Mouse (Mus musculus) embryonic facial prominence, embryonic 12.5 days (tissue): ENCODE measurements around the gene Tmem198. TPM values are rescaled to one million over a fixed set of nuclear protein-coding genes. Genes with fewer than 3 reads are reported as not detected.

ENCODE experiments used
- ATAC-seq: fragments of 200-750 bp; cut with Nextera tagmentation; 2 replicates; pipeline ENCODE4 v1.8.0; 2017; ENCODE audit not compliant: insufficient number of reproducible peaks, insufficient read depth, low FRiP score, low TSS enrichment
- H3K27ac ChIP-seq: fragments of 300-500 bp; sonication (generic); 2 replicates; pipeline ENCODE4 v1.5.1; 2016; ENCODE audit warnings: mild to moderate bottlenecking
- H3K27me3 ChIP-seq: fragments of 300-500 bp; sonication (generic); 2 replicates; pipeline ENCODE4 v1.6.1; 2016; ENCODE audit warnings: mild to moderate bottlenecking, moderate library complexity
- H3K36me3 ChIP-seq: fragments of 300-500 bp; sonication (generic); 2 replicates; pipeline ENCODE4 v1.6.1; 2016; ENCODE audit warnings: mild to moderate bottlenecking
- H3K4me1 ChIP-seq: fragments of 300-500 bp; sonication (generic); 2 replicates; pipeline ENCODE4 v1.6.1; 2016
- H3K4me2 ChIP-seq: fragments of 300-500 bp; sonication (generic); replicated peaks from 2 replicates; pipeline ENCODE4 v1.6.1; 2016; ENCODE audit warnings: mild to moderate bottlenecking, moderate library complexity
- H3K4me3 ChIP-seq: fragments of 300-500 bp; sonication (generic); 2 replicates; pipeline ENCODE4 v1.5.1; 2016; ENCODE audit warnings: mild to moderate bottlenecking
- H3K9ac ChIP-seq: fragments of 300-500 bp; sonication (generic); 2 replicates; pipeline ENCODE4 v1.6.1; 2016; ENCODE audit warnings: mild to moderate bottlenecking, moderate library complexity
- H3K9me3 ChIP-seq: fragments of 300-500 bp; sonication (generic); 2 replicates; pipeline ENCODE4 v1.6.1; 2016; ENCODE audit warnings: mild to moderate bottlenecking, moderate library complexity
- WGBS: fragments of 180-500 bp; shearing (Covaris S2); methylation state at CpG from one replicate; pipeline ENCODE4 v1.1.7; 2016; 5-methylcytosine and 5-hydroxymethylcytosine counted together
- polyA plus RNA-seq: library from polyadenylated mRNA; unstranded; fragments of >200 nt; fragmentation: Nextera tagmentation; extraction: Ambion mirVana; gene quantifications from 2 replicates; pipeline ENCODE4 v1.2.1, GENCODE M21; 2016

Gene Tmem198
- polyA plus RNA-seq, 1 experiment from 2014 or later, result 2.5 TPM

DNA sequence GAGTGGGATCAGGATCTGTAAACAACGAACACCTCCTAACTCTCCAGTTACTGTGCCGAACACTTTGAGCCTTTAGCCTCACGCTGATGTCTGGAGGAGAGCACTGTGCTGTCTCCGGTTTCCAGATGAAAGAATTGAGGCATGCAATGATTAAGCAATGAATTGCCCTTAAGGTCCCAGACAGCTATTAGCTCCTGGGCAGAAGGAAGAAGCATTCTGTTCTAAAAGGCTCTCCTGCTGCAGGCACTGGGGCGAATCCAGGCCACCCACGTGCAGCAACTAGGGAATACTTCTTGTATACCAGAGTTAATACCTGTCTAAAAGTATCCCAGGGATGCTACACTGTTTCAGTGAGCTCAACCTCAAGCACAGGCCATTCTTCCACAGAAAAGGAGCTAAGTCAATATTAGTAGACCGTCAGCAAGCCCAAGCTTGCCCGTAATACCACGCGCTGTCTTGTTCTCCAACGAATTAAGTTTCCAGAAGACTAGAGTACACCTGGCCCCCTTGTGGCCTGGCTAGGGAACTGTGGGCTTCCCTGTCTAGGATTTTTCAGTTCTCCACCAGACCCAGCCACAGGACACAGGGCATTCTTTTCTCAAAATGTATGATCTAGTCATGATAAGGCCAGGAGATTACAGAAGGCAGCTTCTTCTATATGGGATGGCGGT lies 15.7 kb downstream of the Tmem198 start:
- H3K4me2 ChIP-seq, result no peak overlapping the region
- peaks cover 72% of the 10 kb centered on the region for H3K36me3 ChIP-seq
- 49% methylated on average over 12 of the region's 12 CpGs for WGBS
- 0 out of 2 replicates have a peak overlapping the region, but pooled peaks have one; percentile 18 for H3K27ac ChIP-seq
- H3K27me3 ChIP-seq, result peaks cover 11% of the 10 kb centered on the region; the same call in 1 of the 2 replicates
- ATAC-seq, result no peak
- no peaks in the 10 kb centered on the region for H3K4me1 ChIP-seq
- no peaks in the 10 kb centered on the region for H3K9me3 ChIP-seq
- H3K9ac ChIP-seq, result no peak overlapping the region
- no peak overlapping the region for H3K4me3 ChIP-seq

DNA sequence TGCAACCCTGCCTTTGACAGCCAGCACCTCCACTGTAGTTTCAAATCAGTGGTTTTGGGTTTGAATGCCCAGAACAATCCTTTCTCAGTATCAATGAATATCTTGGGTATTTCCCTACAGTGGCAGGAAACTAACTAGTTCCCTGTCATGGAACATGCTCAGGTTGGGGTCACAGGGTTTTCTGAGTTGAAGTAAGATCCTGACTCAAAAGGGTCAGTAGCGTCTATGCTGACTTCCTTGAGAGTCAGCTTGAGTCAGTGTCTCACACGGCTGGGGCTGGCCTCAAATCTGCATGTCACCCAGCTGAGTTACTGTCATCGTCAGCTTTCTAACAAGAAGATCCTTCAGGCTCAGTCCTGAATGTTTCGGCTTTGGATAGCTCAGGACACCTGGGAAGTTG lies 19.6 kb downstream of the Tmem198 start:
- Histone ChIP-seq H3K27me3 (no peaks in the 10 kb centered on the region), H3K27ac (no peak overlapping the region), H3K4me2 (no peak overlapping the region), H3K9ac (no peak overlapping the region), H3K4me1 (peaks cover 3% of the 10 kb centered on the region; the same call in 1 of the 2 replicates), H3K36me3 (peaks cover 78% of the 10 kb centered on the region), H3K9me3 (no peaks in the 10 kb centered on the region), H3K4me3 (no peak overlapping the region)
- ATAC-seq, result no peak
- 86% methylated on average over 4 of the region's 4 CpGs for WGBS

DNA sequence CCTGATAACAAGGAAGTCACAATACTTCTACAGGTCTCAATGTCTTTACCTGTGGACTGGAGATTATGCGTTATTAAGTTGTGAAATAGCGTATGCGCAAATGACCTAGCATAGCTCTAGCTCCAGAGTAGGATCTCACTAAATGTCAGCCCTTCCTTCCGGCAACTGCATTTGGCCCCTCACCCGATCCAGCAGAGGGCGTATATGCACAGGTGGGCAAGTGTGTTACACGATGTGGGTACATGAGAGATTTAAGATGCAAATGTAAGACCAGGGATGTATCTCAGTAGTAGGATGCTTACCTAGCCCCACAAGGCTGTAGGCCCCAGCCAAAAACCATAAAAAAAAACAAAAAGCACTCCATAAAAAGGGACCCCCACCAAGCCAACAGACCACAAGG lies 20.1 kb downstream of the Tmem198 start:
- ATAC-seq, result no peak
- WGBS, result 82% methylated on average over 7 of the region's 7 CpGs
- peaks cover 78% of the 10 kb centered on the region for H3K36me3 ChIP-seq
- no peak overlapping the region for H3K4me3 ChIP-seq
- H3K27ac ChIP-seq, result no peak overlapping the region
- no peak overlapping the region for H3K4me2 ChIP-seq
- no peak overlapping the region for H3K9ac ChIP-seq
- H3K9me3 ChIP-seq, result no peaks in the 10 kb centered on the region
- H3K27me3 ChIP-seq, result no peaks in the 10 kb centered on the region
- peaks cover 9% of the 10 kb centered on the region for H3K4me1 ChIP-seq

DNA sequence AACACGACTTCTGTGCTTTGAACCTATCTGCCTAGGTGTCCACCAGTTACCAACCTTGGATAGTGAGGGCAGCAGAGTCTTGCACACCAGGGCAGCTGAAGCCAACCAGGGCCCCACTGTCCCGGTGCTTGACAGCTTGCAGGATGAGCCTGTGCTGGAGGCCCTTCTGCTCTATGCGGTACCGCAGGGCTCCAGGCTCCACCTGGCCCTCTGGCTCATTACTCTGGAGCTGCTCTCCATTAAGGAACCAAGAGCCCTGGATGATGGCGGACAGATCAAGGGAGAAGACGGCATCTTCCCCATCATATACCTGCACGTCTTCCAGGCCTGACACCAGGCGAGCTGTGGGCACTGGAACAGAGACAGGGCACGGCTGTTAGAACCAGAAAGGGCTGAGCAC lies 22.6 kb downstream of the Tmem198 start:
- no peak for ATAC-seq
- no peak overlapping the region for H3K4me3 ChIP-seq
- H3K9ac ChIP-seq, result no peak overlapping the region
- 94% methylated on average over 9 of the region's 9 CpGs for WGBS
- H3K9me3 ChIP-seq, result no peaks in the 10 kb centered on the region
- no peak overlapping the region for H3K27ac ChIP-seq
- no peak overlapping the region for H3K4me2 ChIP-seq
- peaks cover 21% of the 10 kb centered on the region for H3K4me1 ChIP-seq
- no peaks in the 10 kb centered on the region for H3K27me3 ChIP-seq
- peaks cover 66% of the 10 kb centered on the region for H3K36me3 ChIP-seq

DNA sequence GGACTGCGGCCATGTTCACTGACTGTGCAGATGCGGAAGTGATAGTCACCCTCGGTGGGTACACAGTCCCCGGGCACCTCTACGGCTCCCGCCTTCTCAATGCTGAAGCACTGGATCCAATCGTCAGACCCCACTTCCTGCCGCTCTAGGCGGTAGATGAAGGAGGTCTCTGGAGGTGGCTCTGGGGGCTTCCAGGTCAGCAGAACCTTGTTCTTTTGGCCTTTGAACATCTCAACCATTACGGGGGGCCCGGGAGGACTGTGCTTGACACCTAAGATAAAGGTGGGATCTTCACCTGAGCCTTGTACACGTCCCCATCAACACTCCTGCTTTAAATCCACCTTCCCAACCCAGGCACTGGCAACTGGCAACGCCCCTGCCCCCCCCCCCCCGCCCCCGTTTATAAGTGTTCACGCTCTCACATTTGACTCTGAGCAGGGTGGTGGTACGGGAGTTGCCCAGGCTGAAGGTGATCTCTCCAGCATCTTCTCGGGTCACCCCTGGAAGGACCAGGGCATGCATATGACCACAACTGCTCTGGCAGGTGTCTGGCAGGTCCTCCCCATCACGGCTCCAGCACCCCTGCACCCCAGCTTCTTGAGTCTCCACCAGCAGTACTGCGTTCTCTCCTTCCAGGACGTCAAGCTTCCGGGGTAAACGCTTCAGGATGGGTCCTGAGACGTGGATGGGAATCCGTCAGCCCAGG lies 23.8 kb downstream of the Tmem198 start:
- no peak overlapping the region for H3K27ac ChIP-seq
- no peaks in the 10 kb centered on the region for H3K9me3 ChIP-seq
- no peaks in the 10 kb centered on the region for H3K27me3 ChIP-seq
- 85% methylated on average over 25 of the region's 25 CpGs for WGBS
- no peak for ATAC-seq
- peaks cover 28% of the 10 kb centered on the region for H3K4me1 ChIP-seq
- no peak overlapping the region for H3K4me2 ChIP-seq
- H3K36me3 ChIP-seq, result peaks cover 55% of the 10 kb centered on the region
- H3K9ac ChIP-seq, result no peak overlapping the region
- no peak overlapping the region for H3K4me3 ChIP-seq

DNA sequence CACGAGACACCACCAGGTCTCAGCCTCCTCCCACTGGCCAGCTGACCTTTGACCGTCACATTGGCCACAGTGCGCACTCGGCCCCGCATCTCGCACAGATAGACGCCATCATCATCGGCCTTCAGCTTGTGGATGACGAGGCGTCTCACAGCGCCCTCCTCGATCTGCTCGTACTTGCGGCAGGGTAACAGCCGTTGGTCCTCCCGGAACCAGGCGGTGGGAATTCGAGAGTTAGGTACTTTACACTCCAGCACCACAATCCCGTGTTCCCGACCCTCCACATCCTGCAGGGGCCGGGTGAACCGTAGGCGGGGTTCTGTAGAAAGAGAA lies 24.3 kb downstream of the Tmem198 start:
- Histone ChIP-seq H3K4me2 (0 out of 2 replicates have a peak overlapping the region, but pooled peaks have one; percentile 93), H3K9ac (0 out of 2 replicates have a peak overlapping the region, but pooled peaks have one; percentile 5), H3K4me1 (peaks cover 28% of the 10 kb centered on the region), H3K27me3 (no peaks in the 10 kb centered on the region), H3K4me3 (0 out of 2 replicates have a peak overlapping the region, but pooled peaks have one; percentile 87), H3K36me3 (peaks cover 50% of the 10 kb centered on the region), H3K27ac (no peak overlapping the region), H3K9me3 (no peaks in the 10 kb centered on the region)
- no peak for ATAC-seq
- 67% methylated on average over 23 of the region's 23 CpGs for WGBS

DNA sequence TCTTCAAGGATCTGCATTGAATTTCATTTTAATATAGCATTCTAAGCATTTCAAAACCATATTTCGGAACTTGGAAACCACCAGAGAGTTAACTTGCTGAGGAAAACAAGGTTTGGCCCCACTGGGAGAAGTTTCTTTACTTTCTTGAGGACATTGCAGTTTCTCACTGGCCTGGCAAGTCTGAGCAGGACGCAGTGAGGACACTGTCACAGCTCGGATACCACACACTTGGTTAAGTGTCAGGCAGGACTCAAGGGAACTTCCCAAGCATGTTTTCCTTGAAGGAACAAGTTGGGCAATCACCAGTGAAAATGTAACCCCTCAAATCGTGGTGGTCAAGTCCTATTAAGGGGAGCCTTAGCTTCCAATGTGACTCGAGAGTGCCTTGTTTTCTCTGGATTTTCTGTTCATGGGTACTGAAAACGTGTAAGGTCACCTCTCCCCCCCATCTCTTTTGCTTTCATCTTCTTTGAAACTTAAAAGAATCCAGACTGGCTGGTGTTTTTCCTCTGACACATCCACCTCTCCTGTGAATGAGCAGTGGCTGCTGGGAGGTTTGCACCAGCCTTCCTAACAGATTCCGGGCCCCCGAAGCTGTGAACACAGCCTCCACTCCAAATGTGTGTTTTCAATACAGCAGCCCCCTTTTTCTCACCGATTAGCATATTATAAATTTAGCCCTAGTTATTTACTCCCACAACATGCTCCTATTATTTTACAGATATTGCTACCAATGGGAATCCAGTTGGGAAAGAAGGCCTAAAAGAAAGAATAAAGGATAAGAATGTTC lies 25.1 kb downstream of the Tmem198 start:
- H3K27ac ChIP-seq, result no peak overlapping the region
- WGBS, result 53% methylated on average over 9 of the region's 9 CpGs
- no peaks in the 10 kb centered on the region for H3K9me3 ChIP-seq
- peak overlapping the region; percentile 95; the same call in 1 of the 2 replicates for H3K9ac ChIP-seq
- ATAC-seq, result no peak
- H3K4me3 ChIP-seq, result peak overlapping the region; percentile 87
- peak overlapping the region; percentile 93 for H3K4me2 ChIP-seq
- H3K27me3 ChIP-seq, result no peaks in the 10 kb centered on the region
- peaks cover 28% of the 10 kb centered on the region for H3K4me1 ChIP-seq
- H3K36me3 ChIP-seq, result peaks cover 41% of the 10 kb centered on the region

DNA sequence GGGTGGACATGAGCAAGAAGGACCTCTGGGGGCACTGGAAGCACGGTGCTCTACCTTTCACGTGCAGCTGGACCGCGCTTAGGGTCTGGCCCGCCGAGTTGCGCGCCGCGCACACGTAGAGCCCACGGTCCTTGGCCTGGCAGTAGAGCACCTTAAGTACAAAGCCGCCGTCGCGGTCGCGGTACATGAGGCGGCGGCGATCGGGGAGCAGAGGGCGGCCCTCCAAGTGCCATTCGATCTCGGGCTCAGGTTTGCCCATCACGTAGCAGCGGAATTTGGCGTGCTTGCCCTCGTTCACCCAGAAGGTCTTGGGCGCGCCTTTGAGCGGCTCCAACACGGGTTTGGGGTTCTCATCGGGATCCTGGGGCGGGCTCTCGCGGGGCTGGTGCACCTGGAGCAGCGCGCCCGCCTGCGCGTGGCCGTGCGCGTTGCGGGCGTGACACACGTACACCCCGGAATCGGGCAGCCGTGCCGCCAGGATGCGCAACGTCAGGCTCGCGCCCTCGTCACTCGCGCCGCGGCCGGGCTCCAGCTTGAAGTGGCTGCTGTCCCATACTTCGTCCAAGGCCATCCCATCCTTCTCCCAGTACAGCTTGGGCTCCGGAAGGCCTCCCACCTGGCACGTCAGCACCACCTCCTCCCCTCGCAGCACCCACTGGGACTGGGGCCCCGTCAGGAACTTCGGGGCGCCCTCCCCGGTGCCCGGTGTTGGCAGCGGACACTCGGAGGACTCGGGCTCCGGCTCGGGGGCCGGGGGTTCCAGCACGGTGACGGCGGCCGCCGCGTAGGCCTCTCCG lies 26.0 kb downstream of the Tmem198 start:
- under 1% methylated on average over 84 of the region's 84 CpGs for WGBS
- Histone ChIP-seq H3K9me3 (no peaks in the 10 kb centered on the region), H3K27me3 (no peaks in the 10 kb centered on the region), H3K9ac (peak overlapping the region; percentile 95), H3K4me1 (peaks cover 28% of the 10 kb centered on the region), H3K36me3 (peaks cover 32% of the 10 kb centered on the region), H3K4me2 (peak overlapping the region; percentile 93), H3K4me3 (peak overlapping the region; percentile 87), H3K27ac (peak overlapping the region; percentile 97)
- peak; percentile 24; the same call in 1 of the 2 replicates for ATAC-seq

DNA sequence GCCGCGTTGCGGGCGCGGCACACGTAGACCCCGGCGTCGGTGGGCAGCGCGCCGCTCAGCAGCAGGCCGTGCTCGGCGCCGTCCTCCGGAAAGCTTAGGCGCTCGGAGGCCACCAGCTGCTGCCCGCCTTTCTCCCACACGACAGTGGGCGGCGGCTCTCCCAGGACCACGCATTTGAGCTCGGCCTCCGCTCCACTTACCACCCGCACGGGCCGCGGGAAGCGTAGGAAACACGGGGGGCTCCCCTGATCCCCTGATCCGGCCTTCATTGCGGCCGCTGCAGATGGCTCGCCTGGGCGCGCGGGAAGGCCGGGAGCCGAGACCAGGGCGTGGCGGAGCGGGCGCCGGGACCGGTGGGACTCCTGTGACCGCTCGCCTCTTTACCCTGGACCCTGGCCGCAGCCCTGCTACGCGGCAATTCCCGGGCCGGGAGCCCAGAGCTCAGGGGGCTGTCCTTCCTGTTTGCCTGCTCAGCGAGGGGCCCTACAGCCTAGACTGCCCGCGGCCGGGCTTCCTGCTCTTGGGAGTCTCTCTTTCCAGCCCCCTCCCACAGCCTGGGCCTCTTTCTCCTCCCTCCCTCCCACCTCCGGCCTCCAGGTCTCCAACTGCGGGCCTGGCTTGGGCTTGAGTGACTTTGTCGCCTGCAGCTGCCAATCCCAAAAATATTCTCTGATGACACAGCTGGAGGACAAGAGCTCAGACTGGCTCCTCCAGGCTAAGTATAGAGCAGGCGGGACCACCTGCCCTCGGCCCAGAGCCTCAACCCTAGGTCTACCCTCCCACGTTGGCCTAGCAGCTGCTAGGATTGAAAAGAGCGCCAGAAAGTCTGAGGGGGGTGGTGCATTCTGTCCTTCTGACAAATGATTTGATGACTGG lies 26.9 kb downstream of the Tmem198 start, which contains the start of gene Obsl1:
Obsl1 (minus strand) TSS at position 497 of the 876 bp plus-strand sequence.
- H3K27me3 ChIP-seq, result no peaks in the 10 kb centered on the region

DNA sequence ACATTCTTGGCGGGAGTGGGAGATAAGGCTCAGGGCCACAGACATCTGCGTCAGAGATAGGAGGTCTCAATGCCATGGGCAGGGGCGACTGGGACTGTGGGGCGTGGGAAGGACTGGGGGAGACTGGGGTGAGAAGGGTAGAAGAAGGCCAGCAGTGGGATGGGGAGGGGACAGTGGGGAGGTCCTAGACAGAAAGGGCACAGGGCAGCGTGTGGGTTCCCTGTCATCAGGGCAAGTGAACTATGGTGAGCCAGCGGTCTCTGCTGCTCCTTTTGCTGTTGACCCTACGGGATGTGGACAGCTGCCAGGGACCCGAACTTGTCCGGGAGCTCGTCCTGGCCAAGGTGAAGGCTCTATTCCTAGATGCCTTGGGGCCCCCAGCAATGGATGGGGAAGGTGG lies 27.7 kb downstream of the Tmem198 start, which contains the start of gene Inha:
Inha (plus strand) TSS at position 72 of the 400 bp plus-strand sequence.
- Histone ChIP-seq H3K4me1 (peaks cover 34% of the 10 kb centered on the region), H3K9me3 (no peaks in the 10 kb centered on the region), H3K27me3 (no peaks in the 10 kb centered on the region)

More for the DNA sequence above, 26.9 kb downstream of the Tmem198 start, which contains the start of gene Obsl1:
- peak within 1 kb of the TSS; percentile 95 for H3K9ac ChIP-seq
- H3K36me3 ChIP-seq, result peaks cover 24% of the 10 kb centered on the region
- H3K27ac ChIP-seq, result peak within 1 kb of the TSS; percentile 97
- H3K4me1 ChIP-seq, result peaks cover 28% of the 10 kb centered on the region
- H3K4me2 ChIP-seq, result peak within 1 kb of the TSS; percentile 93
- H3K9me3 ChIP-seq, result no peaks in the 10 kb centered on the region
- H3K4me3 ChIP-seq, result peak within 1 kb of the TSS; percentile 87
- WGBS, result under 1% methylated on average over 64 of the region's 65 CpGs
- peak; percentile 88 for ATAC-seq

More for the DNA sequence above, 27.7 kb downstream of the Tmem198 start, which contains the start of gene Inha:
- Histone ChIP-seq H3K9ac (peak within 1 kb of the TSS; percentile 95), H3K36me3 (peaks cover 16% of the 10 kb centered on the region), H3K4me2 (peak within 1 kb of the TSS; percentile 93), H3K27ac (peak within 1 kb of the TSS; percentile 97), H3K4me3 (peak within 1 kb of the TSS; percentile 87)
- WGBS, result 70% methylated on average over 10 of the region's 10 CpGs
- no peak for ATAC-seq
